Mouse (Mus musculus): ENCODE results near the gene Fpr1.
"Not testable (repeated sequence)": the region's sequence is repeated elsewhere in the genome, so short reads cannot be mapped to it uniquely, and the experiment has no call there.

Gene Fpr1

DNA sequence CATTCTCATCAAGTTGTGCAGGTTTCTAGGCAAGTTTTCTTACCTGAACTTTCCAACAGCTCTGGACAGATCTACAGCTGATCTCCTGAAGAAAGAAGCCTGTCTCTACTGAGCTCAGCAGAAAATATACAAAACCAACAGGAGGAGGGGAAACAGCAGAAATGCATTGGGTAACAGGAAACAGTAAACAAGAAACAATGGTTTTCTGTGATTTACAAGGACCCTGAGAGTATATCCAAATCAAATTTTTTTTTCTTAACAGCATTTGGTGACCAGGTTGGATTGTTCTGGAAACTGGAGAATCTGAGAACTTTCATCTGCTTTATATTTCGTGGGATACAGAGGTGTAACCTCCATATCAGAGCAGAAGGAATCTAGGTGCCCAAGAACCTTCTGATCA lies at the start of gene Fpr1:
TSS of gene Fpr1 (minus strand) at position 101 of the 400 bp plus-strand sequence.
- DNase-seq (ENCODE audit: extremely low spot score, low read depth, low spot score): no peak

- no peak for DNase-seq (ENCODE audit: extremely low spot score, low read depth, low spot score)
Measured at GRCm38 (mm10) chr17:17917782-17918181, 34.0 kb upstream of the Fpr1 start.

DNA sequence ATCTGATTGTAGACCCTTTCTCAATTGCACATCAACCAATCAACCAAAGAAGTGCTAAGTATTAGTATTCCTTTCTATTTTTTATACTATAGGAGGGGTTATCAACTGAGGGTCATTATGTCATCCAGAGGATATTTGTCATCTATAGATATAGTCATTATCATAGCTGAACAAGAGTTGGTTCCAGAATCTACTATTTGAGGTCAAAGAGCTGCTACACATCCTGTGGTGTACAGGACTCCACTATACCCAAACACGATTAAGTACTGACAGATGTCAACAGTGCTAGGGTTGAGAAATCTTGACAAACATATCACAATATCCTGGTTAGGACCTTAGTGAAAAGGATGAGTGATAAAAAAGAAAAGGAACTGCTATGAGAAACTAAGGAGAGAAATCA lies 33.6 kb upstream of the Fpr1 start:
- DNase-seq (ENCODE audit: extremely low spot score, low read depth, low spot score): no peak

GRCm38 (mm10) chr17:17912618-17913017 lies 28.9 kb upstream of the Fpr1 start:
- DNase-seq (ENCODE audit: extremely low spot score, low read depth, low spot score): not testable (repeated sequence)

DNA sequence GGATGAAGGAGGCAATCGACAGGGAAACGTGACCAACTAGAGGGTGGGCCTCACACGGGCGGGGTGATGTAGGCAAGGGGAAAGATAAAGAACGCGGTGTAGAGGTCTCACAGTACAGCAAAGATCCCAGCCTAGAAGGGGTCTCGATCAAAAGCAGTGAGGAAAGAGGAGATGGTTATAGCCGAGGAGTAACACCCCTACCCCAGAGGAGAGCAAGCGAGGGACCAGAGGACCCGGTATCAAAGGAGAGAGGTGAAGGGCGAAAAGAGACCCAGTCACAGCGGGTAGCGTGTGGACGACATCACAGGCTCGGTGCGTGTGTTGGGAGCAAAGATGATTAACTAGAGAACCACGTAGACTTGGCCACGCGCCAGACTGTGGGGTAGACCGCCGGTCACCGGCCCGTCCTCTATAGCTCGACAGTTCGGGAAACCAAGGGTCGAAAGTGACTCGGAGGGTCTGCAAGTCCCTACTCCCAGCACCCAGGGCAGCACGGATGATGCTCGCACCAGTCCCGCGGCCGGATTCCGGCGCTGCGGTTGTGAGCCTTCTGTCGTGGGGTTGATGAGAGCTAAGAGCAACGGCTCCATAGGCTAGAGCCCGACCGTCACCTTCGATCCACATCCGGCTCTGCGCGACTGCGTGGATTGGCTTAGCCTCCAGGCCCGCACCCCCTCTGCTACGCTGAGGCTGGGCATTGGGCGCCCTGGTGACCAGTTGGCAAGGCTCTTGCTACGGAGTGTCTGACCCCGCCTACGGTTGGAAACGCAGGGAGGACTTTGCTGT lies 26.1 kb upstream of the Fpr1 start:
- peak; percentile 10 for DNase-seq (ENCODE audit: extremely low spot score, low read depth, low spot score)

GRCm38 (mm10) chr17:17900768-17901167 lies 17.0 kb upstream of the Fpr1 start:
- no peak for DNase-seq (ENCODE audit: extremely low spot score, low read depth, low spot score)

- DNase-seq (ENCODE audit: extremely low spot score, low read depth, low spot score): no peak
Measured at GRCm38 (mm10) chr17:17899268-17899667, 15.5 kb upstream of the Fpr1 start.

DNA sequence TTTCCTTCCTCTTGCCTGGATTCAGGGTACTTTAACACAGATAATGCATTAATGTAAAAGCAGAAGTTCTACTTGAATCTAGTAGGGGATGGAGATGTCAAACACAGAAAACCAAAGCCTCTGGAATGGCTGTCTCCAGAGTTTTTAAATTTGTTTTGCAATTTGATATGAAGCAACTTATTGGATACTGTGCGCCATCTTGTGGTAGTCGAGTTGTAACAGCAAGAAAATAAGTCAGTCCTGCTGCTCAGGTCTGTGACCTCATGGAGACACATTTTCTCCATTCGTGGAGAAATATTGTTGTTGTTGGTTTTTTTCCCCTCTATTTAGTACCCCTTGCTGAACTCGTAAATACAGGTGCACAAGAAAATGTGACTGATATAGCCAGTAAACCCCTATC lies 12.3 kb upstream of the Fpr1 start:
- peak; percentile 20 for DNase-seq (ENCODE audit: extremely low spot score, low read depth, low spot score)

GRCm38 (mm10) chr17:17889732-17890425 lies 6.1 kb upstream of the Fpr1 start:
- no peak for DNase-seq (ENCODE audit: extremely low spot score, low read depth, low spot score)

- no peak for DNase-seq (ENCODE audit: extremely low spot score, low read depth, low spot score)
Measured at GRCm38 (mm10) chr17:17887774-17888248, 4.1 kb upstream of the Fpr1 start, which contains the start of the genes Fpr2 and Fpr3. TSS of gene Fpr2 (plus strand) at chr17:17887824. TSS of gene Fpr3 (plus strand) at chr17:17887852.

DNA sequence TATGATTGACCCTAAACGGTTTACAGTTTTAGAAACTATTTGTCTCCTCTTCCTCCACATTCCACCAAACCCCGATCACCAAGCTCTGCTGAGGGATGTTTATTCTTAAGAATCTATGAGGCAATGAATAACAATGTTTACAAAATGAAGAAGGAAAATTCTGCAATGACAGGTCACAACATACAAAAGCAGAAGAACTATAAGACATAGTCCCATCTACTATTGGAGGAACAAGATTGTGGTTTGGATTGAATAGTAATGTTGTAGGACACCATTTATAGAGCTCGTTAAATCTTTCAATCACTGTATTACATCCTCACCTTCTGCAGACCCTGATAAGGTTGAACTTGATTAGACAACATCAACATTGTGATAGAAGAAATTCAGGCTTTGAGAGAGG lies 1.1 kb downstream of the Fpr1 start:
- no peak for DNase-seq (ENCODE audit: extremely low spot score, low read depth, low spot score)

DNA sequence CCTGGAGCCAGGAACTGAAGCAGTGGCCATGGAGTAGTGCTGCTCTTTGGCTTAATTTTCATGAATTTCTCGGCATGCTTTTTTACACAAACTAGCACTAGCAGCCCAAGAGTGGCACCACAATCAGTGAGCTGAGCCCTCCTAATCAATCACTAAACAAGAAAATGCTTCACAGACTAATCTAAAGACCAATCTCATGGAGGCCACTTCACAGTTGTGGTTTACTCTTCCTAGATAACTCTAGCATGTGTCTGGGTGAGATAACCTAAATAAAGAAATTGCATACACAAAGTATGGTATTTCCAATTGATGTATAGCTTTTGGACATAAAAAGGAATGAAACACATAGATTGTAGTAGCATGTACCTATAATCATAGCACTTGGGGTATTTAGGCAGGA lies 4.4 kb downstream of the Fpr1 start:
- DNase-seq (ENCODE audit: extremely low spot score, low read depth, low spot score): no peak

GRCm38 (mm10) chr17:17871697-17872096 lies 12.0 kb downstream of the Fpr1 start:
- DNase-seq (ENCODE audit: extremely low spot score, low read depth, low spot score): no peak

GRCm38 (mm10) chr17:17870892-17871550 lies 12.7 kb downstream of the Fpr1 start:
- DNase-seq (ENCODE audit: extremely low spot score, low read depth, low spot score): no peak

DNA sequence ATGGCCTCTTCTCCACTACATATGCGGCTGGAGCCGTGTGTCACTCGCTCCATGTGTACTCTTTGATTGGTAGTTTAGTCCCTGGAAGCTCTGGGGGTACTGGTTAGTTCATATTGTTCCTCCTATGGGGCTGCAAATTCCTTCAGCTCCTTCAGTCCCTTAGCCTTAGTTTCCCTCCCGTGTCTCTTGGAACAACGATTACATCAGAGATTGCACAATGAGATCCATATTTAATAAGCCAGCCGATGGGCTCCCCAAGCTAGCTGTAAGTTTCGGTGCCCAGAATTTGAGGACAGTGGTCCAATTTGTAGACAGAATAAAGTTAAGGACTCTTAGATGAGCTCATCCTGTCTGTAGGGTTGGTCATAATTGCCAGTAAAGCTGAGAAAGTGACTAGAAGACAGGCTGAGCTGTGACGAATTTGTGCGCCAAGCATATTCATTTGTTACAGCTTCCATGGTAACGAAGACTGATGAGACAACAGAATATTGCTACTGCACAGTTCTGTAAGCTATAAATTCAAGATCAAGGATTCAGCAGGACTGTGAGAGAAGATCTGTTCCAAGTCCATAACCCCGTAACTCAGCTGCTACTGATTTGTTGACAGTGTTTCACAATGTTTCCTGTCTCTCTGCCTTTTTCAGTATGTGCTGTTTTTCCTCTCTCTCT lies 16.8 kb downstream of the Fpr1 start:
- DNase-seq (ENCODE audit: extremely low spot score, low read depth, low spot score): no peak

- no peak for DNase-seq (ENCODE audit: extremely low spot score, low read depth, low spot score)
Measured at GRCm38 (mm10) chr17:17865168-17865567, 18.6 kb downstream of the Fpr1 start.

DNA sequence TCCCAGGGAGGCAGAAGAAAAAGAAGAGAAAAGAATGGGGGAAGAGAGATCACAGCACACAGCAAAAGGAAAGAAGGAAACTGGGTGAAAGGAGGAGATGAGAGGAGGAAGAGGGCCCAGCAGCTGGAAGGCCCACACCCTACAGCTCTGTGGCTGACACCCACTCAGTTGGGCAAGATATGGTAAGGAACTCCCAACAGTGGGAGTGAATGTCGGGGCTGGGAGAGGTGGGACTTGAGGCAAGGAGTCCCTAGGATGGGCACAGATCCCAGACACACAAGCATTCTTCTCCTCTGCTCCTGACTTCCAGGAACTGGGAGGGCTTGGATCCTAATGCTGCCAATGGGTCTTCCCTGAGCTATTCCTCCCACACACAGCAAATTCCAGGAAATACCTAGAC lies 21.4 kb downstream of the Fpr1 start:
- DNase-seq (ENCODE audit: extremely low spot score, low read depth, low spot score): no peak

GRCm38 (mm10) chr17:17860110-17860509 lies 23.6 kb downstream of the Fpr1 start:
- no peak for DNase-seq (ENCODE audit: extremely low spot score, low read depth, low spot score)

GRCm38 (mm10) chr17:17857446-17857845 lies 26.3 kb downstream of the Fpr1 start:
- DNase-seq (ENCODE audit: extremely low spot score, low read depth, low spot score): no peak

DNA sequence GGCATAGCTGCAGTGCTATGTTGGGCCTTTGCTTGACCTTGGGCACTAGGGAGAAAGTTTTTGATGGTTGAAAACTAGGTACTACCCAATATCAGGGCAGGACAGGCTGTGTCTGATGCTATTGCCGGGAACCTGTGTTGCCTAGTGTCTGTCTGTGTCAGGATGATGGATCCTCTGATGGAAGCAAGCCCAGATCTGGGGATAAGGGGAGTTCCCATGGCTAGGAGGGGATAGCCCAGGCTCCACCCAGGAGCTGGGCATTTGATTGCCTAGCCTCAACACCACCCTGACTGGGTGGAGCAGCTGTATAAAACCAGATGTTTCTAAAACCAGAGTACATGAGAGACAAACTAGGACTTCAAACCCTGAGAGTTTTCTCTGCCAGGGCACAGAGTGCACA lies 27.1 kb downstream of the Fpr1 start:
- no peak for DNase-seq (ENCODE audit: extremely low spot score, low read depth, low spot score)

Data from hindlimb bud, embryonic 11.5 days (tissue).